Mouse (Mus musculus): Measurements from ENCODE around the gene Fam189a2. TPM values are rescaled to one million over a fixed set of nuclear protein-coding genes. Genes with fewer than 3 reads are reported as not detected.

Gene Fam189a2
- polyA plus RNA-seq, 1 experiment from 2014 or later = 1.4 TPM

Other genes starting within 250 kb of the Fam189a2 start
- 28.0 and 33.6 TPM in 2 replicates for gene Tjp2, start 194.0 kb upstream of the Fam189a2 start, polyA plus RNA-seq (2016; fragmentation: Nextera tagmentation; extraction: Ambion mirVana)
- 42.5 and 49.4 TPM in 2 replicates for gene Fxn, start 249.6 kb upstream of the Fam189a2 start, polyA plus RNA-seq (2016; fragmentation: Nextera tagmentation; extraction: Ambion mirVana)

All from midbrain, embryonic 12.5 days (tissue).